Mouse (Mus musculus): ENCODE results near the gene Armh3. TPM values are rescaled to one million over a fixed set of nuclear protein-coding genes. Genes with fewer than 3 reads are reported as not detected.

Gene Armh3
- total and polyA plus RNA-seq, 3 experiments, result 4.1 to 10.8 TPM; not detected in 1

DNA sequence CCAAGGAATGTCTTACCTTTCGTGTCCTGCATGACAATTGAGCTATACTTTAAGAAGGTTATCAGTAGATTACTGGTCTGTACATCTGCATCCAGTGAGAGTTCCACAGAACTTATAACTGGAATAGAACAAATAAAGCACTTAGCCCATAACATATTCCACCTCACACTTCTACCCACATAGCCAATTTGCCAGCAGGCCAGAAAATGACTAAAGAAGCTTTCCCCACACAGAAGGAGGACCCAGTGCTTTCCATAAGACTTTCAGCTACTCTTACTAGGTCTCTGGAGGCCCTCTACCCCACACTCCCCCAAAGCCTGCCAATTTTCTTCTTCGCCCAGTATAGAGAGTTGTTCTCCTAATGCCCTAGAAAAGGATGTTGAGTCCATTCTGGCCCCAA, 52.3 kb downstream of the Armh3 start:
- Histone ChIP-seq H3K9me3 (replicated peaks; ENCODE audit: insufficient read depth, low read length) (no peaks in the 10 kb centered on the region), H3K79me2 (ENCODE audit: control insufficient read depth, insufficient read depth, low read length, poor library complexity) (no peaks in the 10 kb centered on the region), H3K4me3 (ENCODE audit: control insufficient read depth in 1 of 2, insufficient read depth in 1 of 2, low read depth in 2 of 2, low read length in 2 of 2) (no peak overlapping the region), H3K27ac (ENCODE audit: control insufficient read depth, low read depth, low read length) (no peak overlapping the region), H3K4me1 (ENCODE audit: control insufficient read depth in 1 of 2, insufficient read depth in 2 of 2, low read length in 2 of 2) (peaks cover 4 to 5% of the 10 kb centered on the region in 2 experiments; a peak in 3 of 4 replicates), H3K9ac (ENCODE audit: control insufficient read depth, low read depth, low read length, poor library complexity, severe bottlenecking) (no peak overlapping the region), H3K36me3 (ENCODE audit: control insufficient read depth in 1 of 2, insufficient read depth in 2 of 2, low read length in 2 of 2) (peaks cover 0 to 5% of the 10 kb centered on the region in 2 experiments; a peak in 2 of 4 replicates), H3K27me3 (ENCODE audit: control insufficient read depth in 1 of 2, insufficient read depth in 2 of 2, low read length in 2 of 2) (no peaks in the 10 kb centered on the region)
- DNase-seq (ENCODE audit: low read depth, low spot score), result no peak
- TF ChIP-seq GATA1 (IDR thresholded peaks at IDR 0.05; ENCODE audit: low read depth, low read length) (no peak), E2F4 (IDR thresholded peaks at IDR 0.05; ENCODE audit: borderline replicate concordance, low read depth, low read length) (no peak), POLR2AphosphoS2 (IDR thresholded peaks at IDR 0.05; ENCODE audit: low read length) (no peak), CHD2 (IDR thresholded peaks at IDR 0.05; ENCODE audit: low read length) (no peak), TBP (IDR thresholded peaks at IDR 0.05; ENCODE audit: low read depth, low read length) (no peak), JUND (IDR thresholded peaks at IDR 0.05; ENCODE audit: low read depth, low read length) (no peak), KAT2A (conservative IDR thresholded peaks at IDR 0.05; ENCODE audit: low read depth, low read length) (no peak), RCOR1 (IDR thresholded peaks at IDR 0.05; ENCODE audit: low read depth, low read length) (no peak), MEF2A (IDR thresholded peaks at IDR 0.05; ENCODE audit: extremely low read depth, insufficient replicate concordance, low read depth, low read length, poor library complexity, severe bottlenecking) (no peak), MYB (IDR thresholded peaks at IDR 0.05; ENCODE audit: low read depth, low read length) (no peak), MAFK (IDR thresholded peaks at IDR 0.05; ENCODE audit: borderline replicate concordance, low read depth, low read length) (no peak), UBTF (IDR thresholded peaks at IDR 0.05; ENCODE audit: borderline replicate concordance, insufficient read depth, low read depth, low read length) (no peak), EP300 (IDR thresholded peaks at IDR 0.05; ENCODE audit: low read depth in 1 of 2, low read length in 2 of 2) (no peak), BHLHE40 (IDR thresholded peaks at IDR 0.05; ENCODE audit: borderline replicate concordance, low read depth, low read length) (no peak), MYC (IDR thresholded peaks at IDR 0.05; ENCODE audit: low read depth, low read length) (no peak), ZC3H11A (IDR thresholded peaks at IDR 0.05; ENCODE audit: low read depth, low read length) (no peak), HCFC1 (IDR thresholded peaks at IDR 0.05; ENCODE audit: low read depth, low read length) (no peak), ZMIZ1 (IDR thresholded peaks at IDR 0.05; ENCODE audit: low read depth, low read length) (no peak)

DNA sequence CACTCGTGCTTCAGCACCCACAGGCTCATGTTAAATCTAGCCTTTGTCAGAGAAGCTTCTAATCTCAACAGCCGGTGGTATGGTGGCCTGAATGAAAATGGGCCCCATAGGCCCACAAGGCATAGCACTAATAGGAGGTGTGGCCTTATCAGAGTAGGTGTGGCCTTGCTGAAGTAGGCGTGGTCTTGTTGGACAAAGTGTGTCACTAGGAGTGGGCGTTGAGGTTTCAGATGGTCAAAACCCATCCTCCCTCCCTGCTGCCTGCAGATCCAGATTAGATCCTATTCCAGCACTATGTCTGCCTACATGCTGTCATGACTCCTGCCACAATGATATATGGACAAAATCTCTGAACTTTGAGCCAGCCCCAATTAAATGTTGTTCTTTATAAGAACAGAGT, 54.5 kb downstream of the Armh3 start:
- TF ChIP-seq SIN3A (IDR thresholded peaks at IDR 0.05; ENCODE audit: low read length) (no peak), TCF12 (IDR thresholded peaks at IDR 0.05; ENCODE audit: low read depth, low read length) (peak; percentile 21; the same call in 1 of the 2 replicates), TAL1 (IDR thresholded peaks at IDR 0.05; ENCODE audit: low read length) (peak; percentile 40), MYB (IDR thresholded peaks at IDR 0.05; ENCODE audit: low read depth, low read length) (no peak), CHD1 (IDR thresholded peaks at IDR 0.05; ENCODE audit: low read depth, low read length) (no peak), GATA1 (IDR thresholded peaks at IDR 0.05; ENCODE audit: low read depth, low read length) (peak; percentile 3; the same call in 1 of the 2 replicates), ZMIZ1 (IDR thresholded peaks at IDR 0.05; ENCODE audit: low read depth, low read length) (no peak), MAFK (IDR thresholded peaks at IDR 0.05; ENCODE audit: borderline replicate concordance, low read depth, low read length) (no peak), EP300 (IDR thresholded peaks at IDR 0.05; ENCODE audit: low read depth in 1 of 2, low read length in 2 of 2) (peak in 1 of 2 experiments; percentile 50; a peak in 2 of 4 replicates), TBP (IDR thresholded peaks at IDR 0.05; ENCODE audit: low read depth, low read length) (0 out of 2 replicates have a peak, but pooled peaks have one; percentile 32), POLR2AphosphoS2 (IDR thresholded peaks at IDR 0.05; ENCODE audit: low read length) (no peak)
- H3K27ac ChIP-seq (ENCODE audit: control insufficient read depth, low read depth, low read length), result no peak overlapping the region
- H3K4me3 ChIP-seq (ENCODE audit: control insufficient read depth in 1 of 2, insufficient read depth in 1 of 2, low read depth in 2 of 2, low read length in 2 of 2), result no peak overlapping the region
- H3K4me1 ChIP-seq (ENCODE audit: control insufficient read depth in 1 of 2, insufficient read depth in 2 of 2, low read length in 2 of 2), result peaks cover 4 to 5% of the 10 kb centered on the region in 2 experiments; a peak in 3 of 4 replicates
- H3K79me2 ChIP-seq (ENCODE audit: control insufficient read depth, insufficient read depth, low read length, poor library complexity), result no peaks in the 10 kb centered on the region
- no peaks in the 10 kb centered on the region for H3K27me3 ChIP-seq (ENCODE audit: control insufficient read depth in 1 of 2, insufficient read depth in 2 of 2, low read length in 2 of 2)
- no peaks in the 10 kb centered on the region for H3K9me3 ChIP-seq (replicated peaks; ENCODE audit: insufficient read depth, low read length)
- peaks cover 0 to 5% of the 10 kb centered on the region in 2 experiments; a peak in 2 of 4 replicates for H3K36me3 ChIP-seq (ENCODE audit: control insufficient read depth in 1 of 2, insufficient read depth in 2 of 2, low read length in 2 of 2)
- H3K9ac ChIP-seq (ENCODE audit: control insufficient read depth, low read depth, low read length, poor library complexity, severe bottlenecking), result no peak overlapping the region
- peak; percentile 69 for DNase-seq (ENCODE audit: low read depth, low spot score)

Measured in MEL (cell line).